Comparison of ENCODE assay signal across 13 mouse cellular contexts in genomic region chr6:67160564-67160963, GRCm38 (mm10).
"Had no signal": no experiment of that assay in that cellular context is flagged by ENCODE, and none has a peak within 500 bp of the region (broad histone marks: within the 10 kb centered on the region; RNA-seq: fewer than 3 reads in every experiment).

No protein-coding gene starts in this region.

- H3K9ac ChIP-seq: lung, embryonic 14.5 days; midbrain, embryonic 15.5 days; neural tube, embryonic 12.5 days had no signal

- ATAC-seq: intestine, postnatal 0 days; midbrain, embryonic 15.5 days had no signal

- H3K27me3 ChIP-seq: megakaryocyte, embryonic 14.5 days; midbrain, embryonic 15.5 days; neural tube, embryonic 12.5 days had no signal

- H3K4me2 ChIP-seq: lung, embryonic 14.5 days; midbrain, embryonic 11.5 days; midbrain, embryonic 15.5 days; neural tube, embryonic 12.5 days had no signal

- H3K4me3 ChIP-seq: left cerebral cortex, adult 2 months; limb, embryonic 10.5 days; megakaryocyte, embryonic 14.5 days; midbrain, embryonic 15.5 days; neural tube, embryonic 12.5 days had no signal

- H3K27ac ChIP-seq: left cerebral cortex, adult 2 months; limb, embryonic 10.5 days; midbrain, embryonic 15.5 days; neural tube, embryonic 12.5 days had no signal

- DNase-seq: kidney, adult 8-10 months; kidney, postnatal 36 days; lung, postnatal 10 days; lung, postnatal 4 days; thymus, postnatal 36 days had no signal

- H3K9me3 ChIP-seq: limb, embryonic 10.5 days; megakaryocyte, embryonic 14.5 days; midbrain, embryonic 15.5 days; neural tube, embryonic 12.5 days had no signal

- H3K4me1 ChIP-seq: limb, embryonic 10.5 days; midbrain, embryonic 15.5 days; neural tube, embryonic 12.5 days had no signal

- H3K36me3 ChIP-seq: limb, embryonic 10.5 days; midbrain, embryonic 15.5 days; neural tube, embryonic 12.5 days had no signal
